Comparison of ENCODE assay signal across 18 mouse cellular contexts in genomic region chr4:44630059-44630458, GRCm38 (mm10).
"Had no signal": no experiment of that assay in that cellular context is flagged by ENCODE, and none has a peak within 500 bp of the region (broad histone marks: within the 10 kb centered on the region; RNA-seq: fewer than 3 reads in every experiment).

No protein-coding gene starts in this region.

- ATAC-seq: midbrain, embryonic 15.5 days had no signal

- H3K36me3 ChIP-seq: kidney, embryonic 15.5 days; liver, embryonic 13.5 days; midbrain, embryonic 12.5 days; midbrain, embryonic 15.5 days; neural tube, embryonic 13.5 days; stomach, embryonic 15.5 days had no signal

- H3K4me1 ChIP-seq: liver, embryonic 13.5 days; neural tube, embryonic 13.5 days; stomach, embryonic 15.5 days had no signal

- H3K27ac ChIP-seq: kidney, embryonic 15.5 days; left cerebral cortex, adult 2 months; liver, embryonic 13.5 days; midbrain, embryonic 12.5 days; midbrain, embryonic 15.5 days; neural tube, embryonic 13.5 days; stomach, embryonic 15.5 days had no signal

- H3K4me2 ChIP-seq: kidney, embryonic 15.5 days; liver, embryonic 13.5 days; midbrain, embryonic 12.5 days; midbrain, embryonic 15.5 days; neural tube, embryonic 13.5 days; stomach, embryonic 15.5 days had no signal

- H3K27me3 ChIP-seq: liver, embryonic 13.5 days; stomach, embryonic 15.5 days had no signal

- H3K9me3 ChIP-seq: kidney, embryonic 15.5 days; liver, embryonic 13.5 days; midbrain, embryonic 12.5 days; midbrain, embryonic 15.5 days; neural tube, embryonic 13.5 days; stomach, embryonic 15.5 days had no signal

- DNase-seq: kidney, adult 8-10 months; kidney, postnatal 10 days; kidney, postnatal 36 days; layer of hippocampus, postnatal 36 days; liver, embryonic 13.5 days; lung, adult 2 months; lung, postnatal 14 days; lung, postnatal 4 days; retina, postnatal 1 day; thymus, adult 18-20 months; thymus, postnatal 36 days had no signal

- H3K4me3 ChIP-seq: kidney, embryonic 15.5 days; left cerebral cortex, adult 2 months; liver, embryonic 13.5 days; midbrain, embryonic 12.5 days; midbrain, embryonic 15.5 days; myocyte; neural tube, embryonic 13.5 days; stomach, embryonic 15.5 days had no signal

- H3K9ac ChIP-seq: kidney, embryonic 15.5 days; liver, embryonic 13.5 days; midbrain, embryonic 12.5 days; midbrain, embryonic 15.5 days; neural tube, embryonic 13.5 days; stomach, embryonic 15.5 days had no signal
